Mouse (Mus musculus) stomach, postnatal 0 days (tissue): ENCODE results near the gene Pih1d1. TPM values are rescaled to one million over a fixed set of nuclear protein-coding genes. Genes with fewer than 3 reads are reported as not detected.
A peak's percentile ranks its signal among the peaks of the same experiment; 100 is the strongest.

Experiments
- ATAC-seq: fragments of 200-750 bp; cut with Nextera tagmentation; 2 replicates; pipeline ENCODE4 v1.8.0; 2017; ENCODE audit not compliant: low FRiP score, low TSS enrichment
- DNase-seq: peaks from one replicate; pipeline ENCODE4 v3.0.0-alpha.2; 2016; ENCODE audit warnings: low spot score
- H3K27ac ChIP-seq: fragments of 300-500 bp; sonication (generic); replicated peaks from 2 replicates; pipeline ENCODE4 v1.5.1; 2014; ENCODE audit warnings: mild to moderate bottlenecking, control low read depth
- H3K27me3 ChIP-seq: fragments of 300-500 bp; sonication (generic); 2 replicates; pipeline ENCODE4 v1.6.1; 2014; ENCODE audit warnings: low read length; ENCODE audit not compliant: control insufficient read depth, insufficient read depth
- H3K36me3 ChIP-seq: fragments of 300-500 bp; sonication (generic); 2 replicates; pipeline ENCODE4 v1.6.1; 2014; ENCODE audit warnings: low read length, mixed read lengths; ENCODE audit not compliant: control insufficient read depth, insufficient read depth
- H3K4me1 ChIP-seq: fragments of 300-500 bp; sonication (generic); replicated peaks from 2 replicates; pipeline ENCODE4 v1.6.1; 2014; ENCODE audit warnings: antibody characterized with exemption; ENCODE audit not compliant: control insufficient read depth, insufficient read depth
- H3K4me2 ChIP-seq: fragments of 300-500 bp; sonication (generic); replicated peaks from 2 replicates; pipeline ENCODE4 v1.6.1; 2014; ENCODE audit warnings: low read depth, mild to moderate bottlenecking, control low read depth, moderate library complexity
- H3K4me3 ChIP-seq: fragments of 300-500 bp; sonication (generic); 2 replicates; pipeline ENCODE4 v1.5.1; 2014; ENCODE audit warnings: low read depth, low read length, control low read depth
- H3K9ac ChIP-seq: fragments of 300-500 bp; sonication (generic); 2 replicates; pipeline ENCODE4 v1.6.1; 2014; ENCODE audit warnings: mild to moderate bottlenecking, low read length, control low read depth, mixed read lengths
- H3K9me3 ChIP-seq: fragments of 300-500 bp; sonication (generic); 2 replicates; pipeline ENCODE4 v1.6.1; 2016; ENCODE audit warnings: low read length; ENCODE audit not compliant: control insufficient read depth
- CTCF ChIP-seq: IDR thresholded peaks from 2 replicates; pipeline ENCODE4 v1.5.1; 2016; ENCODE audit warnings: antibody characterized with exemption, low read depth, mild to moderate bottlenecking, moderate library complexity
- EP300 ChIP-seq: optimal IDR thresholded peaks from 2 replicates; pipeline ENCODE3; 2016; ENCODE audit warnings: antibody characterized with exemption
- WGBS: fragments of 180-500 bp; shearing (Covaris S2); extraction: QIAGEN DNeasy Blood & Tissue Kit; methylation state at CpG from one replicate; pipeline ENCODE4 v1.1.7; 2014; 5-methylcytosine and 5-hydroxymethylcytosine counted together
- polyA plus RNA-seq: library from polyadenylated mRNA; unstranded; fragments of >200 nt; fragmentation: Nextera tagmentation; extraction: Ambion mirVana; gene quantifications from 2 replicates; pipeline ENCODE4 v1.2.1, GENCODE M21; 2015

Gene Pih1d1
- polyA plus RNA-seq, 1 experiment from 2014 or later: 49.0 TPM

DNA sequence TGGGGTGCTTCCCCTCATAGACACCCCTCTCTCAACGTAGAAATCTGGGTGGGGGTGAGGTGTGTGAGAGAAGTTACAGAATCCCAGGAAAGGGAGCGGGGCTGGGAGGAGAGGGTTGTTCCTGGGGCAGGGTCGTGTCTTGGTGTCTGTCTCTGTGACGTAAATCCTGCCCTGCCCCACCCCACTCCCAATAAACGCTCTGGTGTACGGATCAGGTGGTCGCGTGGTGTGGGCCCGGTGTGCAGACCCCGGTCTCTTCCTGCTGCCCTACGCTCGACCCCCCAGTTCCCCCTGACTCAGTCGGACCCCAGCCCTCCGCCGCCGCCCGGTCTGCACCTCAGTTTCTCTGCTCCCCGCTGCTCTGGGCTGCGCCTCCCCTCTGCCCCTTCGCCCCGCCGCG is 21.8 kb downstream of the Pih1d1 start:
- no peak overlapping the region for H3K9ac ChIP-seq
- H3K4me1 ChIP-seq: 0 out of 2 replicates have a peak, but pooled peaks cover 6% of the 10 kb centered on the region
- H3K27me3 ChIP-seq: peaks cover 23% of the 10 kb centered on the region; the same call in 1 of the 2 replicates
- no peak for ATAC-seq
- peak overlapping the region; percentile 6; the same call in 1 of the 2 replicates for H3K4me3 ChIP-seq
- H3K9me3 ChIP-seq: no peaks in the 10 kb centered on the region
- TF ChIP-seq CTCF: no peak
- no peak for TF ChIP-seq EP300
- no peak overlapping the region for H3K4me2 ChIP-seq
- DNase-seq: no peak
- WGBS: 2% methylated on average over 23 of the region's 23 CpGs
- H3K27ac ChIP-seq: no peak overlapping the region
- no peaks in the 10 kb centered on the region for H3K36me3 ChIP-seq

DNA sequence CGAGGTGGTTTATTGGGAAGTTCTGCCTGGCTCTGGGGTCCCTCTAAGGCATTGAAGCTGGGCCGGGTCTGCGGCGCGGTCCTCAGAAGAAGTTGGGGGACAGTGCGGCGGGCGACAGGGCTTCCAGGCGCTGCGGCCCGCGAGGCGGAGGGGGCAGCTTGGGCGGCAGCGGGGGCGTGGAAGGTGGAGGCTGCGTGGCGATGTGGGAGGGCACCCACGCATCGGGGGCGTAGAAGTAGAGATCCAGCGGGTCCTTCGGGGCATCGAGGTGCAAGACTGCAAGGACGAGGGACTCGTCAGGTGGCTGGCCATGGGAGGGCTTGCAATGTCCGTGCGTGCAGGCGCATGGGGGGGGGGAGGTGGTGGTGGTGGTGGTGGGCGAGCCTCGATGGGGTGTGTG is 22.3 kb downstream of the Pih1d1 start:
- H3K4me3 ChIP-seq: peak overlapping the region; percentile 6; the same call in 1 of the 2 replicates
- H3K4me2 ChIP-seq: 0 out of 2 replicates have a peak overlapping the region, but pooled peaks have one; percentile 14
- no peak for TF ChIP-seq EP300
- TF ChIP-seq CTCF: no peak

DNA sequence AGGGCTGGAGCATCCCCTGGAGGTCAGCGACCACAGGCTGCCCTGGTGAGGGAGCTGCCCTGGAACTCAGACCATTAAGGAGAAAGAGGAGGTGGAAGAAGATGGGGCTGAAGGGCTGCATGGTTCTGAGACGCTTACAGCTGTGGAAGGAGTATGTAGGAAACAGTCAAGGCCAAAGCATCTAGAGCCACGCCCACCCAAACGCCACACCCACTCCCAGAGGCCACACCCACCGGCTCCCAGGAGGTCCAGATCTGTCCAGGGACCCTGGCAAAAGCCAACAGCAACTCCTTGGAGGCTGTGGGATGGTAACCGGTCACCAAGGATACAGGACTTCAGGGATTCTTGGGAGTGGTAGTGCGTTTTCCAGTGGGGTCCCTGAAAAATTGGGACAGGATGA is 24.4 kb downstream of the Pih1d1 start:
- WGBS: 25% methylated on average over 7 of the region's 7 CpGs
- no peak for ATAC-seq
- H3K4me3 ChIP-seq: no peak overlapping the region

More for the DNA sequence above, 22.3 kb downstream of the Pih1d1 start:
- Histone ChIP-seq H3K27ac (no peak overlapping the region), H3K9me3 (no peaks in the 10 kb centered on the region), H3K36me3 (no peaks in the 10 kb centered on the region), H3K27me3 (peaks cover 27% of the 10 kb centered on the region; the same call in 1 of the 2 replicates), H3K9ac (no peak overlapping the region), H3K4me1 (0 out of 2 replicates have a peak, but pooled peaks cover 6% of the 10 kb centered on the region)
- no peak for DNase-seq
- ATAC-seq: no peak
- 4% methylated on average over 30 of the region's 31 CpGs for WGBS

DNA sequence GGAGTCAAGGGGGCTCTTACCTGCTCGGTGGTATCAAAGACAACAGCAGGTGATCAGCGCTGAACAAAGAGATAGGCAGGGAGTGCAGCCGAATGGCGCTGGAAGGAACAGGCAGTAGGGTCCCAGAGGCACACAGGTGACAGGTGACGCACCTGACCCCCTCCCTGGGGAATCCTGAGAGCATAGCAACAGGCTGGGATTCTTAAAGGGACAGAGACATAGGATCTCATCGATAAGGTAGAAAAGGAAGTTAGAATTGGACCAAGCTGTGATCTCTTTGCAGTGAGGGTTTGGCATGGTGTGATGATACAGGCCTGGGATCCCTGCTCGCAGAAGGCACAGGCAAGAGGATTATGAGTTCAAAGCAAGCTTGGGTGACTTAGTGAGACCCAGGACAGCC is 25.4 kb downstream of the Pih1d1 start, which contains the start of gene Gfy:
Gene Gfy, minus strand, starts transcription at position 101 of the 400 bp plus-strand sequence.
- TF ChIP-seq EP300 (no peak), CTCF (no peak)
- H3K36me3 ChIP-seq: no peaks in the 10 kb centered on the region
- H3K4me3 ChIP-seq: no peak within 1 kb of the TSS
- H3K4me1 ChIP-seq: peaks cover 9% of the 10 kb centered on the region
- H3K27me3 ChIP-seq: peaks cover 32% of the 10 kb centered on the region; the same call in 1 of the 2 replicates
- H3K9me3 ChIP-seq: no peaks in the 10 kb centered on the region
- ATAC-seq (no peak), DNase-seq (no peak)
- H3K9ac ChIP-seq: no peak within 1 kb of the TSS
- 22% methylated on average over 7 of the region's 7 CpGs for WGBS
- H3K4me2 ChIP-seq: no peak within 1 kb of the TSS
- no peak within 1 kb of the TSS for H3K27ac ChIP-seq

More for the DNA sequence above, 24.4 kb downstream of the Pih1d1 start:
- TF ChIP-seq CTCF (no peak), EP300 (no peak)
- DNase-seq: no peak
- no peak overlapping the region for H3K4me2 ChIP-seq
- no peaks in the 10 kb centered on the region for H3K36me3 ChIP-seq
- no peaks in the 10 kb centered on the region for H3K9me3 ChIP-seq
- H3K9ac ChIP-seq: no peak overlapping the region
- H3K27me3 ChIP-seq: peaks cover 32% of the 10 kb centered on the region; the same call in 1 of the 2 replicates
- H3K4me1 ChIP-seq: peaks cover 9% of the 10 kb centered on the region
- H3K27ac ChIP-seq: no peak overlapping the region

DNA sequence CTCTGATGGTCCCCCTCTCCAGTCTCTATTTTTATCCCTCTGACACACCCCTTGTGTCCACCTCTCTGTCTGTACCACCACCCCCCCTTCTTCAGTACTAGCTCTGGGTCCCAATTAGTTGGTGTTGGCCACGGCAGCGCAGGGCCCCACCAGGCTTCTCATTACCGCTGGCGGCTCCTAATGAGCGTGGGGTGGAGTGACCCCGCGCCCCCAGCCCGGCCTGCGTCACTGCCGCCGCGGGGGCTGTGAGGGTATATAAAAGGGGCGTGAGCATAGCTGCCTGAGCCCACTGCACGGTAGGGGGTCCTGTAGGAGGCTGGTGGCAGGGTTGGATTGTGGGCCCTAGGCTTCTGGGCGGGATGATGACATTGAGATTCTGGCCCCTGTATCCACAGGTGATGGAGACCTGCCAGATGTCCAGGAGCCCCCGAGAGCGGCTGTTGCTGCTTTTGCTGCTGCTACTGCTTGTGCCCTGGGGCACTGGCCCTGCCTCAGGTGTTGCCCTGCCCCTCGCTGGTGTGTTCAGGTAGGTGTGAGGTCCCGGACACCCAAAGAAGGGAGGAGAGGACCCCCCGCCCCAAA is 26.9 kb downstream of the Pih1d1 start, which contains the start of gene Pth2:
Gene Pth2, plus strand, starts transcription at position 100 of the 582 bp plus-strand sequence.
- Histone ChIP-seq H3K4me1 (peaks cover 6% of the 10 kb centered on the region), H3K9me3 (no peaks in the 10 kb centered on the region), H3K27ac (no peak within 1 kb of the TSS), H3K36me3 (no peaks in the 10 kb centered on the region), H3K9ac (no peak within 1 kb of the TSS), H3K4me3 (peak within 1 kb of the TSS; percentile 15; the same call in 1 of the 2 replicates), H3K27me3 (peaks cover 29% of the 10 kb centered on the region; the same call in 1 of the 2 replicates), H3K4me2 (no peak within 1 kb of the TSS)
- no peak for ATAC-seq
- no peak for DNase-seq
- TF ChIP-seq CTCF: no peak
- TF ChIP-seq EP300: no peak
- 27% methylated on average over 19 of the region's 20 CpGs for WGBS

DNA sequence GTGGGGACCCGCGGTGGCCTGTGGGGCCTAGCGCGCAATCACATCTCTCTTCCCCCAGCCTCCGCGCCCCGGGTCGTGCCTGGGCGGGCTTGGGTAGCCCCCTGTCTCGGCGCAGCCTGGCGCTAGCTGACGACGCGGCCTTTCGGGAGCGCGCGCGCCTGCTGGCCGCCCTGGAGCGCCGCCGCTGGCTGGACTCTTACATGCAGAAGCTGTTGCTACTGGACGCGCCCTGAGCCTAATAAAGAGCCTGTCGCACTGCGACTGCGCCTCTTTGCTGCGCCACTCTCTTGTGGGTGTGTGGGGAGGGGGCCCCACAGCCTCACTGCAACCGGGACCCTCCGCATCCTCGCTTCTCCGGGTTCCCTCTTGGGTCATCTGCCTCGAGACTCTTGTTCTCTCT is 27.4 kb downstream of the Pih1d1 start:
- no peak overlapping the region for H3K9ac ChIP-seq
- no peaks in the 10 kb centered on the region for H3K36me3 ChIP-seq
- H3K27ac ChIP-seq: no peak overlapping the region
- WGBS: 4% methylated on average over 34 of the region's 35 CpGs
- DNase-seq (peak; percentile 60), ATAC-seq (0 out of 2 replicates have a peak, but pooled peaks have one; percentile 16)
- peaks cover 3% of the 10 kb centered on the region for H3K4me1 ChIP-seq
- H3K9me3 ChIP-seq: no peaks in the 10 kb centered on the region
- peaks cover 29% of the 10 kb centered on the region; the same call in 1 of the 2 replicates for H3K27me3 ChIP-seq
- TF ChIP-seq CTCF: no peak; the same call in 1 of the 2 replicates
- no peak overlapping the region for H3K4me2 ChIP-seq
- peak overlapping the region; percentile 15; the same call in 1 of the 2 replicates for H3K4me3 ChIP-seq
